Mouse (Mus musculus) heart, embryonic 16.5 days (tissue): Measurements from ENCODE around the gene Usp21. TPM values are rescaled to one million over a fixed set of nuclear protein-coding genes. Genes with fewer than 3 reads are reported as not detected.

ENCODE experiments used
- ATAC-seq: fragments of 200-750 bp; cut with Nextera tagmentation; replicated peaks from 2 replicates; pipeline ENCODE4 v1.8.0; 2017; ENCODE audit warnings: moderate number of reproducible peaks; ENCODE audit not compliant: insufficient read depth, low FRiP score; ENCODE audit errors: extremely low read depth
- H3K27ac ChIP-seq: fragments of 300-500 bp; sonication (generic); 2 replicates; pipeline ENCODE4 v1.5.1; 2014; ENCODE audit warnings: mild to moderate bottlenecking, low read length, control low read depth, moderate library complexity
- H3K27me3 ChIP-seq: fragments of 300-500 bp; sonication (generic); 2 replicates; pipeline ENCODE4 v1.6.1; 2014; ENCODE audit warnings: low read length, mixed read lengths; ENCODE audit not compliant: control insufficient read depth, insufficient read depth
- H3K36me3 ChIP-seq: fragments of 300-500 bp; sonication (generic); 2 replicates; pipeline ENCODE4 v1.6.1; 2014; ENCODE audit not compliant: control insufficient read depth, insufficient read depth
- H3K4me1 ChIP-seq: fragments of 300-500 bp; sonication (generic); 2 replicates; pipeline ENCODE4 v1.6.1; 2014; ENCODE audit warnings: low read length, mixed read lengths; ENCODE audit not compliant: control insufficient read depth, insufficient read depth
- H3K4me2 ChIP-seq: fragments of 300-500 bp; sonication (generic); 2 replicates; pipeline ENCODE4 v1.6.1; 2014; ENCODE audit warnings: low read depth, mild to moderate bottlenecking, control low read depth, low read length
- H3K4me3 ChIP-seq: fragments of 300-500 bp; sonication (generic); 2 replicates; pipeline ENCODE4 v1.5.1; 2014; ENCODE audit warnings: mild to moderate bottlenecking, control low read depth, low read length
- H3K9ac ChIP-seq: fragments of 300-500 bp; sonication (generic); 2 replicates; pipeline ENCODE4 v1.6.1; 2014; ENCODE audit warnings: low read length, control low read depth
- H3K9me3 ChIP-seq: fragments of 300-500 bp; sonication (generic); replicated peaks from 2 replicates; pipeline ENCODE4 v1.6.1; 2016; ENCODE audit warnings: low read length; ENCODE audit not compliant: control insufficient read depth
- WGBS: fragments of 180-500 bp; shearing (Covaris S2); extraction: QIAGEN DNeasy Blood & Tissue Kit; methylation state at CpG from one replicate; pipeline ENCODE4 v1.1.7; 2014; 5-methylcytosine and 5-hydroxymethylcytosine counted together
- polyA plus RNA-seq: library from polyadenylated mRNA; unstranded; fragments of >200 nt; fragmentation: Nextera tagmentation; extraction: Ambion mirVana; gene quantifications from 2 replicates; pipeline ENCODE4 v1.2.1, GENCODE M21; 2015

Gene Usp21
- polyA plus RNA-seq, 1 experiment from 2014 or later, result 48.5 TPM

DNA sequence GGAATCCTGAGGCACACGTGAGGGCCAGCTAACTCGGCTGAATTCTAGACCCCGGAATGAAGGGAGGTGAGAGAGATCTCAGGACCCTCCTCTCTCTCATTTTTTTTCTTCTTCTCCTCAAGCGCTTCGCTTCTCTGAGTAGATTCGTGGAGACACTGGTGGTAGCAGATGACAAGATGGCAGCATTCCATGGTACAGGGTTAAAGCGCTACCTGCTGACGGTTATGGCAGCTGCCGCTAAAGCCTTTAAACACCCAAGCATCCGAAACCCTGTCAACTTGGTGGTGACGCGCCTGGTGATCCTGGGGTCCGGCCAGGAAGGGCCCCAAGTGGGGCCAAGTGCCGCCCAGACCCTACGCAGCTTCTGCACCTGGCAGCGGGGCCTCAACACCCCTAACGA, 35.4 kb downstream of the Usp21 start:
- peak overlapping the region; percentile 91 for H3K27ac ChIP-seq
- H3K4me2 ChIP-seq, result peak overlapping the region; percentile 58
- H3K36me3 ChIP-seq, result no peaks in the 10 kb centered on the region
- H3K4me1 ChIP-seq, result peaks cover 33% of the 10 kb centered on the region
- H3K9me3 ChIP-seq, result no peaks in the 10 kb centered on the region
- WGBS, result 53% methylated on average over 17 of the region's 17 CpGs
- ATAC-seq, result no peak
- H3K4me3 ChIP-seq, result peak overlapping the region; percentile 39
- H3K27me3 ChIP-seq, result no peaks in the 10 kb centered on the region
- H3K9ac ChIP-seq, result peak overlapping the region; percentile 48

GRCm38 (mm10) chr1:171251594-171252324, 36.0 kb downstream of the Usp21 start:
- H3K4me3 ChIP-seq, result peak overlapping the region; percentile 39
- no peaks in the 10 kb centered on the region for H3K9me3 ChIP-seq
- ATAC-seq, result peak; percentile 15; the same call in 1 of the 2 replicates
- H3K4me2 ChIP-seq, result peak overlapping the region; percentile 58
- no peaks in the 10 kb centered on the region for H3K36me3 ChIP-seq
- peaks cover 34% of the 10 kb centered on the region for H3K4me1 ChIP-seq
- peak overlapping the region; percentile 91 for H3K27ac ChIP-seq
- H3K9ac ChIP-seq, result peak overlapping the region; percentile 48
- WGBS, result 22% methylated on average over 13 of the region's 13 CpGs
- H3K27me3 ChIP-seq, result no peaks in the 10 kb centered on the region

- H3K9ac ChIP-seq, result peak within 1 kb of the TSS; percentile 48
These were observed 36.9 kb downstream of the Usp21 start, which contains the start of gene Ndufs2 for GRCm38 (mm10) chr1:171250680-171251593. TSS of gene Ndufs2 (minus strand) at chr1:171251388.

GRCm38 (mm10) chr1:171249913-171250600, 37.7 kb downstream of the Usp21 start, which contains the start of gene Adamts4:
TSS of gene Adamts4 (plus strand) at chr1:171250421.
- Histone ChIP-seq H3K4me3 (peak within 1 kb of the TSS; percentile 39), H3K27me3 (no peaks in the 10 kb centered on the region), H3K4me2 (peak within 1 kb of the TSS; percentile 58), H3K4me1 (peaks cover 42% of the 10 kb centered on the region), H3K36me3 (peaks cover 2% of the 10 kb centered on the region), H3K9me3 (no peaks in the 10 kb centered on the region), H3K9ac (peak within 1 kb of the TSS; percentile 48), H3K27ac (peak within 1 kb of the TSS; percentile 91)
- ATAC-seq, result no peak
- 20% methylated on average over 5 of the region's 5 CpGs for WGBS

More at GRCm38 (mm10) chr1:171250680-171251593, 36.9 kb downstream of the Usp21 start, which contains the start of gene Ndufs2:
- no peak for ATAC-seq
- 25% methylated on average over 26 of the region's 26 CpGs for WGBS
- Histone ChIP-seq H3K4me2 (peak within 1 kb of the TSS; percentile 58), H3K9me3 (no peaks in the 10 kb centered on the region), H3K4me1 (peaks cover 38% of the 10 kb centered on the region), H3K36me3 (no peaks in the 10 kb centered on the region), H3K4me3 (peak within 1 kb of the TSS; percentile 39), H3K27ac (peak within 1 kb of the TSS; percentile 91), H3K27me3 (no peaks in the 10 kb centered on the region)

DNA sequence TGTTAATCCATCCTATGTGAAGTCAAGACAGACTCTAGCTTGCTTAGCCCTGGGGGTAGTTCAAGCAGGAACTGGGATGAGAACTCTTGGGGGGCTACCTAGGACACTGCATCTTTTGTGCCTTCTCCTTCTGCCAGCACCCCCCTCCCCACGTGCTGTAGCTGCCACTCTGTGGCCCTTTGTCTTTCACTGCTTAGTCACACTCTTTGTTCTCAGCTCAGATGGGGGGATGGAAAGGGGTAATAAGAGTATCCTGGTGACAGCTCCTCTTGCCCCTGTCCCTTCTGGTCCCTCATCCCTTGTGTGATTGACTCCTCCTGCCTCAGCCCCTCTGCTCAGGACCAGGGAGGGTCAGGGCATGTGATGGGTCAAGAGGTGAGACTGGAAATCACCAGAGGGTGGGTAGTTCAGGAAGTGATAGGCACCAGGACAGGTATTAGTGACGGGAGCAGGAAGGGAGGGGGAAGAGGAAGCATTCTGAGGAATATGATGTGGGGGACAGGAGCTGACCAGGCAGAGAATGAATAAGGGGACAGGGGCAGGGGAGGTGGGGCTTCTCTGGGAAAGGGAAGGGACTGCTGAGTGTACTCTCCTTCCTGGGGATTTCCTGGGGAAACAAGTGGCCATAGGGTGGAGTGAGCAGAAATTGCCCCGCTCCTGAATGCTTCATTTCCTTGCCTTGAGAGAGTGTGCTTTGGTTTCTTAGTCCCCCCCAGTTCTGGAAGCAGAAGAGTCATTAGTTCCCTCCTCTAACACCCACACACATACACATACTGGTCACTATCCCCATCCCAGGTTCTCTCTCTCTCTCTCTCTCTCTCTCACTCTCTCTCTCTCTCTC, 39.2 kb downstream of the Usp21 start:
- no peak for ATAC-seq
- no peaks in the 10 kb centered on the region for H3K27me3 ChIP-seq
- H3K4me1 ChIP-seq, result peaks cover 42% of the 10 kb centered on the region
- H3K36me3 ChIP-seq, result peaks cover 8% of the 10 kb centered on the region
- peak overlapping the region; percentile 91 for H3K27ac ChIP-seq
- H3K9me3 ChIP-seq, result no peaks in the 10 kb centered on the region
- 40% methylated on average over 3 of the region's 3 CpGs for WGBS
- H3K4me2 ChIP-seq, result no peak overlapping the region; the same call in 1 of the 2 replicates
- H3K4me3 ChIP-seq, result no peak overlapping the region
- no peak overlapping the region for H3K9ac ChIP-seq

- Histone ChIP-seq H3K4me2 (peak overlapping the region; percentile 76), H3K27ac (peak overlapping the region; percentile 91), H3K4me1 (peaks cover 42% of the 10 kb centered on the region), H3K9ac (peak overlapping the region; percentile 70; the same call in 1 of the 2 replicates), H3K9me3 (no peaks in the 10 kb centered on the region), H3K36me3 (peaks cover 15% of the 10 kb centered on the region), H3K4me3 (no peak overlapping the region), H3K27me3 (no peaks in the 10 kb centered on the region)
- ATAC-seq, result no peak
- 28% methylated on average over 4 of the region's 4 CpGs for WGBS
These were observed 39.9 kb downstream of the Usp21 start for GRCm38 (mm10) chr1:171247916-171248315.

GRCm38 (mm10) chr1:171247453-171247841, 40.3 kb downstream of the Usp21 start:
- WGBS, result 8% methylated on average over 13 of the region's 13 CpGs
- Histone ChIP-seq H3K4me1 (peaks cover 40% of the 10 kb centered on the region), H3K4me3 (peak overlapping the region; percentile 87), H3K4me2 (peak overlapping the region; percentile 76), H3K27me3 (no peaks in the 10 kb centered on the region), H3K9ac (peak overlapping the region; percentile 70), H3K36me3 (peaks cover 20% of the 10 kb centered on the region), H3K9me3 (no peaks in the 10 kb centered on the region), H3K27ac (peak overlapping the region; percentile 91)
- ATAC-seq, result no peak
